10 mouse cellular contexts compared by ENCODE assay signal in the genomic region with DNA sequence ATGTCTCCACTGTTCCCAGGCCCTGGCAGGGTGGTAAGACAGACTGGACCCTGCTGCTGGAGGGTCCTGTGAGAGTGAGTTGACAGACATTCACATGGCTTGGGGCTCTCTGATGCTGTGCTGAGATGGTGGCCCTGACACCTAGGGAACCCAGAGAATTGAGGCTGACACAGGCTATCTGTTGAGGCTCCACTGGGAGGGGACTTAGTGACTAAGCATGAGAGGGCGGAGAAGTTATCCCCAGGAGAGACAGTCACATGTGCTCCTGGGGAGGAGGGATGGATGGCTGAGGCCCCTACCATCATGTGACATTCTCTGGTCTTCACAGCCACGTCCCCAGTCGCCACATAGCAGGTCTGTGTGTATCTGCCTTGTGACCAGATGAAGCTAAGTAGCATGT. TPM values are rescaled to one million over a fixed set of nuclear protein-coding genes. Genes with fewer than 3 reads are reported as not detected.
DNase-seq lines count a peak whose midpoint lies in the region; ATAC-seq lines count a peak whose summit lies in the region.
"Had no signal": no experiment of that assay in that cellular context is flagged by ENCODE, and none has a peak within 500 bp of the region (broad histone marks: within the 10 kb centered on the region; RNA-seq: fewer than 3 reads in every experiment).

No protein-coding gene starts in this region.

- WGBS in forebrain, embryonic 10.5 days, result 84% methylated on average over 3 of the region's 3 CpGs
- WGBS in forebrain, embryonic 11.5 days, result 85% methylated on average over 3 of the region's 3 CpGs
- 81% methylated on average over 3 of the region's 3 CpGs for WGBS in midbrain, embryonic 10.5 days
- 83% methylated on average over 3 of the region's 3 CpGs for WGBS in midbrain, embryonic 11.5 days
- WGBS in limb, embryonic 15.5 days, result 72% methylated on average over 3 of the region's 3 CpGs

- H3K4me2 ChIP-seq in forebrain, embryonic 11.5 days (ENCODE audit: low read depth, low read length, severe bottlenecking), result no peak overlapping the region
- no peak overlapping the region for H3K4me2 ChIP-seq in midbrain, embryonic 11.5 days
- H3K4me2 ChIP-seq in limb, embryonic 15.5 days, result no peak overlapping the region

- H3K9me3 ChIP-seq in forebrain, embryonic 10.5 days, result no peaks in the 10 kb centered on the region
- no peaks in the 10 kb centered on the region for H3K9me3 ChIP-seq in forebrain, embryonic 11.5 days (ENCODE audit: control insufficient read depth, low read length)
- H3K9me3 ChIP-seq in midbrain, embryonic 10.5 days (replicated peaks), result no peaks in the 10 kb centered on the region
- no peaks in the 10 kb centered on the region for H3K9me3 ChIP-seq in midbrain, embryonic 11.5 days (ENCODE audit: control insufficient read depth, low read length)
- no peaks in the 10 kb centered on the region for H3K9me3 ChIP-seq in limb, embryonic 15.5 days

- no peaks in the 10 kb centered on the region for H3K27me3 ChIP-seq in forebrain, embryonic 10.5 days (ENCODE audit: poor library complexity, severe bottlenecking)
- no peaks in the 10 kb centered on the region for H3K27me3 ChIP-seq in forebrain, embryonic 11.5 days (ENCODE audit: control insufficient read depth, insufficient read depth, low read length)
- no peaks in the 10 kb centered on the region for H3K27me3 ChIP-seq in midbrain, embryonic 10.5 days (ENCODE audit: low read depth, poor library complexity, severe bottlenecking)
- no peaks in the 10 kb centered on the region for H3K27me3 ChIP-seq in midbrain, embryonic 11.5 days (ENCODE audit: control insufficient read depth, insufficient read depth, low read length)
- no peaks in the 10 kb centered on the region for H3K27me3 ChIP-seq in limb, embryonic 15.5 days

- no peak overlapping the region for H3K9ac ChIP-seq in forebrain, embryonic 11.5 days (ENCODE audit: low read length)
- H3K9ac ChIP-seq in midbrain, embryonic 11.5 days (ENCODE audit: low read length), result no peak overlapping the region
- H3K9ac ChIP-seq in limb, embryonic 15.5 days, result no peak overlapping the region

- no peak for ATAC-seq in forebrain, embryonic 11.5 days (replicated peaks; ENCODE audit: low FRiP score)
- ATAC-seq in midbrain, embryonic 11.5 days (ENCODE audit: low FRiP score), result no peak
- ATAC-seq in limb, embryonic 15.5 days (ENCODE audit: insufficient number of reproducible peaks, low FRiP score, low TSS enrichment, low read depth), result no peak

- no peak for DNase-seq in forebrain, embryonic 10.5 days (ENCODE audit: extremely low spot score, low spot score)
- no peak for DNase-seq in forebrain, embryonic 11.5 days (ENCODE audit: low spot score)
- no peak for DNase-seq in midbrain, embryonic 10.5 days (ENCODE audit: low spot score)
- no peak for DNase-seq in midbrain, embryonic 11.5 days (ENCODE audit: low spot score, missing footprints)
- DNase-seq in right cerebral cortex, postnatal 10 days (ENCODE audit: low spot score in 2 of 2), result no peak
- no peak for DNase-seq in left cerebral cortex, postnatal 14 days (ENCODE audit: low spot score in 2 of 2)
- DNase-seq in frontal cortex, adult 2 months (ENCODE audit: extremely low spot score in 1 of 2, low spot score in 1 of 2), result no peak
- DNase-seq: spleen, adult 18-20 months had no signal

- H3K27ac ChIP-seq in forebrain, embryonic 10.5 days, result peak overlapping the region; percentile 13; the same call in 1 of the 2 replicates
- H3K27ac ChIP-seq in forebrain, embryonic 11.5 days (ENCODE audit: low read depth, low read length), result no peak overlapping the region
- H3K27ac ChIP-seq in midbrain, embryonic 10.5 days (replicated peaks), result peak overlapping the region; percentile 46; the same call in 1 of the 2 replicates
- no peak overlapping the region for H3K27ac ChIP-seq in midbrain, embryonic 11.5 days (ENCODE audit: low read depth, low read length)
- peak overlapping the region; percentile 83 for H3K27ac ChIP-seq in limb, embryonic 15.5 days

- intact Hi-C loops in left cerebral cortex, postnatal 14 days (cut with DNase I), result no loop called here

- H3K36me3 ChIP-seq in forebrain, embryonic 10.5 days (replicated peaks), result peaks cover 27% of the 10 kb centered on the region
- H3K36me3 ChIP-seq in forebrain, embryonic 11.5 days (ENCODE audit: control insufficient read depth, insufficient read depth, low read length), result no peaks in the 10 kb centered on the region; the same call in 1 of the 2 replicates
- H3K36me3 ChIP-seq in midbrain, embryonic 10.5 days, result peaks cover 45% of the 10 kb centered on the region
- H3K36me3 ChIP-seq in midbrain, embryonic 11.5 days (ENCODE audit: control insufficient read depth, insufficient read depth, low read length), result no peaks in the 10 kb centered on the region
- H3K36me3 ChIP-seq in limb, embryonic 15.5 days, result peaks cover 3% of the 10 kb centered on the region; the same call in 1 of the 2 replicates

- peaks cover 35% of the 10 kb centered on the region for H3K4me1 ChIP-seq in forebrain, embryonic 10.5 days
- no peaks in the 10 kb centered on the region for H3K4me1 ChIP-seq in forebrain, embryonic 11.5 days (replicated peaks; ENCODE audit: control insufficient read depth, insufficient read depth, low read length)
- peaks cover 33% of the 10 kb centered on the region for H3K4me1 ChIP-seq in midbrain, embryonic 10.5 days
- peaks cover 5% of the 10 kb centered on the region; the same call in 1 of the 2 replicates for H3K4me1 ChIP-seq in midbrain, embryonic 11.5 days (ENCODE audit: control insufficient read depth, insufficient read depth, low read length)
- peaks cover 66% of the 10 kb centered on the region for H3K4me1 ChIP-seq in limb, embryonic 15.5 days

- H3K4me3 ChIP-seq in forebrain, embryonic 10.5 days, result no peak overlapping the region
- no peak overlapping the region for H3K4me3 ChIP-seq in forebrain, embryonic 11.5 days (ENCODE audit: low read depth, low read length)
- H3K4me3 ChIP-seq in midbrain, embryonic 10.5 days, result no peak overlapping the region
- H3K4me3 ChIP-seq in midbrain, embryonic 11.5 days (ENCODE audit: low read depth, low read length), result no peak overlapping the region
- no peak overlapping the region for H3K4me3 ChIP-seq in limb, embryonic 15.5 days

RNA-seq across cellular contexts. Expression of a gene that starts 15.6 kb away (rescaled TPM):
- polyA plus RNA-seq in forebrain, embryonic 10.5 days (2016; fragmentation: Nextera tagmentation; extraction: Ambion mirVana), result 23.0 and 23.4 TPM in 2 replicates
- polyA plus RNA-seq in forebrain, embryonic 11.5 days (2014; fragmentation: Nextera tagmentation; extraction: Ambion mirVana), result 27.7 and 28.4 TPM in 2 replicates
- polyA plus RNA-seq in midbrain, embryonic 10.5 days (2016; fragmentation: Nextera tagmentation; extraction: Ambion mirVana), result 25.7 and 32.7 TPM in 2 replicates
- 21.4 and 23.2 TPM in 2 replicates for polyA plus RNA-seq in midbrain, embryonic 11.5 days (2014; fragmentation: Nextera tagmentation; extraction: Ambion mirVana)
- polyA plus RNA-seq in limb, embryonic 15.5 days (2015; fragmentation: Nextera tagmentation; extraction: Ambion mirVana), result 28.4 and 28.6 TPM in 2 replicates
- total RNA-seq in left cerebral cortex, postnatal 14 days (2021), result 10 to 100 TPM; 20.7 to 23.2 TPM
- polyA plus RNA-seq in frontal cortex, adult 2 months (2012; rRNA removed), result 11.8 and 12.5 TPM in 2 replicates
- total RNA-seq: monocyte, adult 5-6 weeks had no signal

Comparison
In these comparisons a context has a peak if more than half of its experiments do, and no peak if none do; other contexts are left out.
1. H3K27ac ChIP-seq: peak in forebrain, embryonic 10.5 days (single experiment), midbrain, embryonic 10.5 days (single experiment) and limb, embryonic 15.5 days (single experiment); none in forebrain, embryonic 11.5 days (single experiment) and midbrain, embryonic 11.5 days (single experiment).